In genomic region chr10:43097755-43098154, GRCm38 (mm10) we compare ENCODE assay signal across 27 mouse cellular contexts.
DNase-seq lines count a peak whose midpoint lies in the region; ATAC-seq lines count a peak whose summit lies in the region.
"Had no signal": no experiment of that assay in that cellular context is flagged by ENCODE, and none has a peak within 500 bp of the region (broad histone marks: within the 10 kb centered on the region; RNA-seq: fewer than 3 reads in every experiment).

No protein-coding gene starts in this region.

- H3K27me3 ChIP-seq in forebrain, embryonic 12.5 days: no peaks in the 10 kb centered on the region; the same call in 1 of the 2 replicates
- H3K27me3 ChIP-seq in forebrain, embryonic 15.5 days: no peaks in the 10 kb centered on the region
- H3K27me3 ChIP-seq in midbrain, embryonic 12.5 days: no peaks in the 10 kb centered on the region
- H3K27me3 ChIP-seq in midbrain, embryonic 16.5 days (ENCODE audit: control insufficient read depth, insufficient read depth, low read depth, low read length): no peaks in the 10 kb centered on the region
- H3K27me3 ChIP-seq in limb, embryonic 13.5 days: peaks cover 32% of the 10 kb centered on the region
- H3K27me3 ChIP-seq: CH12.LX; embryonic facial prominence, embryonic 15.5 days; forebrain, embryonic 13.5 days; kidney, embryonic 15.5 days; liver, embryonic 12.5 days had no signal

- no peak overlapping the region for H3K4me3 ChIP-seq in forebrain, embryonic 12.5 days (replicated peaks)
- H3K4me3 ChIP-seq in forebrain, embryonic 15.5 days: no peak overlapping the region
- no peak overlapping the region for H3K4me3 ChIP-seq in midbrain, embryonic 12.5 days
- no peak overlapping the region for H3K4me3 ChIP-seq in midbrain, embryonic 16.5 days (ENCODE audit: low read depth, low read length)
- no peak overlapping the region for H3K4me3 ChIP-seq in limb, embryonic 13.5 days
- H3K4me3 ChIP-seq: embryonic facial prominence, embryonic 10.5 days; embryonic facial prominence, embryonic 15.5 days; forebrain, embryonic 13.5 days; kidney, embryonic 15.5 days; liver, embryonic 12.5 days had no signal

- ATAC-seq in forebrain, embryonic 12.5 days (ENCODE audit: low FRiP score): no peak
- no peak for ATAC-seq in forebrain, embryonic 15.5 days (replicated peaks)
- no peak for ATAC-seq in midbrain, embryonic 12.5 days (ENCODE audit: low FRiP score, low read depth)
- no peak for ATAC-seq in midbrain, embryonic 16.5 days
- 0 out of 2 replicates have a peak, but pooled peaks have one; percentile 54 for ATAC-seq in limb, embryonic 13.5 days (ENCODE audit: low FRiP score, low read depth)
- ATAC-seq: activated CD4-positive, CD25-positive, alpha-beta regulatory T cell, adult 4 months; forebrain, embryonic 13.5 days; liver, embryonic 12.5 days; liver, postnatal 0 days had no signal

- no peak overlapping the region for H3K4me2 ChIP-seq in forebrain, embryonic 12.5 days
- no peak overlapping the region for H3K4me2 ChIP-seq in forebrain, embryonic 15.5 days (replicated peaks)
- no peak overlapping the region for H3K4me2 ChIP-seq in midbrain, embryonic 12.5 days (replicated peaks)
- H3K4me2 ChIP-seq in midbrain, embryonic 16.5 days (ENCODE audit: low read length): no peak overlapping the region
- H3K4me2 ChIP-seq in limb, embryonic 13.5 days (replicated peaks): peak overlapping the region; percentile 9; the same call in 1 of the 2 replicates
- H3K4me2 ChIP-seq: embryonic facial prominence, embryonic 15.5 days; forebrain, embryonic 13.5 days; heart, embryonic 11.5 days; kidney, embryonic 15.5 days; liver, embryonic 12.5 days had no signal

- H3K9me3 ChIP-seq in forebrain, embryonic 12.5 days: no peaks in the 10 kb centered on the region
- H3K9me3 ChIP-seq in forebrain, embryonic 15.5 days: no peaks in the 10 kb centered on the region
- no peaks in the 10 kb centered on the region for H3K9me3 ChIP-seq in midbrain, embryonic 12.5 days
- no peaks in the 10 kb centered on the region for H3K9me3 ChIP-seq in midbrain, embryonic 16.5 days (replicated peaks; ENCODE audit: control insufficient read depth, low read length, poor library complexity, severe bottlenecking)
- H3K9me3 ChIP-seq in limb, embryonic 13.5 days: no peaks in the 10 kb centered on the region
- H3K9me3 ChIP-seq: embryonic facial prominence, embryonic 10.5 days; embryonic facial prominence, embryonic 15.5 days; forebrain, embryonic 13.5 days; kidney, embryonic 15.5 days; liver, embryonic 12.5 days had no signal

- H3K4me1 ChIP-seq in forebrain, embryonic 12.5 days: peaks cover 80% of the 10 kb centered on the region
- peaks cover 75% of the 10 kb centered on the region for H3K4me1 ChIP-seq in forebrain, embryonic 15.5 days
- peaks cover 54% of the 10 kb centered on the region for H3K4me1 ChIP-seq in midbrain, embryonic 12.5 days
- H3K4me1 ChIP-seq in midbrain, embryonic 16.5 days (ENCODE audit: control insufficient read depth, insufficient read depth, low read length): peaks cover 60% of the 10 kb centered on the region
- peaks cover 40% of the 10 kb centered on the region for H3K4me1 ChIP-seq in limb, embryonic 13.5 days
- H3K4me1 ChIP-seq: embryonic facial prominence, embryonic 15.5 days; liver, embryonic 12.5 days had no signal

- 0 out of 2 replicates have a peak overlapping the region, but pooled peaks have one; percentile 13 for H3K27ac ChIP-seq in forebrain, embryonic 12.5 days
- H3K27ac ChIP-seq in forebrain, embryonic 15.5 days (replicated peaks): no peak overlapping the region
- peak overlapping the region; percentile 11 for H3K27ac ChIP-seq in midbrain, embryonic 12.5 days (replicated peaks)
- no peak overlapping the region for H3K27ac ChIP-seq in midbrain, embryonic 16.5 days (ENCODE audit: low read length)
- peak overlapping the region; percentile 33; the same call in 1 of the 2 replicates for H3K27ac ChIP-seq in limb, embryonic 13.5 days
- H3K27ac ChIP-seq: embryonic facial prominence, embryonic 10.5 days; embryonic facial prominence, embryonic 15.5 days; forebrain, embryonic 13.5 days; kidney, embryonic 15.5 days; liver, embryonic 12.5 days had no signal

- no peak overlapping the region for H3K9ac ChIP-seq in forebrain, embryonic 12.5 days
- H3K9ac ChIP-seq in forebrain, embryonic 15.5 days (replicated peaks): no peak overlapping the region
- H3K9ac ChIP-seq in midbrain, embryonic 12.5 days (replicated peaks): no peak overlapping the region
- no peak overlapping the region for H3K9ac ChIP-seq in midbrain, embryonic 16.5 days (ENCODE audit: low read depth, low read length)
- no peak overlapping the region for H3K9ac ChIP-seq in limb, embryonic 13.5 days
- H3K9ac ChIP-seq: embryonic facial prominence, embryonic 15.5 days; forebrain, embryonic 13.5 days; kidney, embryonic 15.5 days; liver, embryonic 12.5 days; liver, postnatal 0 days had no signal

- no peaks in the 10 kb centered on the region for H3K36me3 ChIP-seq in forebrain, embryonic 12.5 days (replicated peaks)
- no peaks in the 10 kb centered on the region for H3K36me3 ChIP-seq in forebrain, embryonic 15.5 days
- no peaks in the 10 kb centered on the region for H3K36me3 ChIP-seq in midbrain, embryonic 12.5 days
- no peaks in the 10 kb centered on the region for H3K36me3 ChIP-seq in midbrain, embryonic 16.5 days (ENCODE audit: control insufficient read depth, insufficient read depth, low read length)
- peaks cover 2% of the 10 kb centered on the region; the same call in 1 of the 2 replicates for H3K36me3 ChIP-seq in limb, embryonic 13.5 days
- H3K36me3 ChIP-seq: embryonic facial prominence, embryonic 10.5 days; embryonic facial prominence, embryonic 15.5 days; kidney, embryonic 15.5 days; liver, embryonic 12.5 days had no signal

- WGBS in forebrain, embryonic 12.5 days: 60% methylated on average over 8 of the region's 8 CpGs
- 51% methylated on average over 8 of the region's 8 CpGs for WGBS in forebrain, embryonic 15.5 days
- 43% methylated on average over 8 of the region's 8 CpGs for WGBS in midbrain, embryonic 12.5 days
- WGBS in midbrain, embryonic 16.5 days: 30% methylated on average over 8 of the region's 8 CpGs
- WGBS in limb, embryonic 13.5 days: 15% methylated on average over 8 of the region's 8 CpGs

- peak; percentile 63 for DNase-seq in forelimb bud, embryonic 11.5 days (ENCODE audit: low read depth, low spot score)
- DNase-seq in cerebellum, adult 11-12 months: no peak
- DNase-seq in heart, adult 8-10 months (ENCODE audit: low spot score): no peak
- DNase-seq: adrenal gland, adult 2 months; adrenal gland, postnatal 36 days; cerebellum, adult 8-10 months; gastrocnemius, postnatal 25 days; heart, adult 11 months; heart, postnatal 36 days; kidney, adult 11 months; kidney, postnatal 25 days; left cerebral cortex, postnatal 4 days; liver, postnatal 0 days; lung, postnatal 36 days had no signal

Comparison
In these comparisons a context has a peak if more than half of its experiments do, and no peak if none do; other contexts are left out.
1. H3K27ac ChIP-seq: peak in forebrain, embryonic 12.5 days (single experiment), midbrain, embryonic 12.5 days (single experiment) and limb, embryonic 13.5 days (single experiment); none in forebrain, embryonic 15.5 days (single experiment) and midbrain, embryonic 16.5 days (single experiment).